Mouse (Mus musculus) spleen, postnatal 10 days (tissue): ENCODE results near the gene Cct4.

Experiments
- DNase-seq, 2 experiments: peaks; one replicate each; pipeline ENCODE4 v3.0.0; 2021 to 2022; ENCODE audit warnings: low spot score in 2 of 2

Cct4 gene

DNA sequence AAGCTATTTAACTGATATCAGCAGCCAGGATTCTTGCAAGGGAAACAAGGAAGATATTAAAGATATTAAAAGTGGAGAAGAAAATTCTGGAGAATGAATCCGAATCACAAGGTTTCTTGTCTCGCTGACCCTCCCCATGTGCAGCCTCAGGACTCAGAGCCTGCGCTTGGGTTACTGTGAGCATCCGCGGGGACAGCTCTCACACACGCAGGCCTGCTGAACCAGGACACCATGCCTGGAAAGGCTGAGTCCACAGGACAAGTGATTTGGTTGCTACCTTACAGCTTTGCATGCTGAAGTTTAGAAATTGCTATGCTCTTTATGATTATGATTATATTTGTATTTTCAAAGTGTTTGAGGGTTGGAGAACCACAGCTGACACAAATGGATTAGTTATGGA lies 39.1 kb downstream of the Cct4 start:
- DNase-seq = no peak

- DNase-seq = no peak
These were observed 56.9 kb downstream of the Cct4 start for GRCm38 (mm10) chr11:23047252-23047651.

- no peak for DNase-seq
These were observed 57.6 kb downstream of the Cct4 start for GRCm38 (mm10) chr11:23047663-23048582.

GRCm38 (mm10) chr11:23049642-23050041 lies 59.3 kb downstream of the Cct4 start:
- DNase-seq = no peak

DNA sequence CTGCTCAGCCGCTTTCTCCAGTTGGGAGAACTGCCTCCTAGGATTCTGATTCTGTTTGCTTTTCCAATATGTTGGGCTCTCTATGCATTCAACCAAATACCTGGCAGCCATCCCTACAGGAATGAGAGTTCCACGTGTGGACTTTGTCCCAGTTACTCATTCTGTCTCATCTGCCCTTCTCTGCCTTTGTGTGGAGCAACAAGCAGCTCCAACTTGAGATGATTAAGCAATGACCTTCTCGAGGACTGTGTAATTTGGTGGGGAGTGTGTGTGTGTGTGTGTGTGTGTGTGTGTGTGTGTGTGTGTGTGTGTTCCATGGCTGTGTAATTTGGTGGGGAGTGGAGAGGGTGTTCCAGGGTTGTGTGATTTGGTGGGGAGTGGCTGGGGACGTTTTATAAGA lies 62.0 kb downstream of the Cct4 start:
- DNase-seq = no peak
